Mouse (Mus musculus): ENCODE results near the gene Cwc27.

Gene Cwc27

GRCm38 (mm10) chr13:104816635-104817571 lies at the start of gene Cwc27:
Gene Cwc27, minus strand, starts transcription at chr13:104817142.
- DNase-seq (ENCODE audit: low read depth, low spot score), result peak; percentile 66

GRCm38 (mm10) chr13:104866726-104867125 lies 49.8 kb upstream of the Cwc27 start:
- DNase-seq (ENCODE audit: low read depth, low spot score), result no peak

DNA sequence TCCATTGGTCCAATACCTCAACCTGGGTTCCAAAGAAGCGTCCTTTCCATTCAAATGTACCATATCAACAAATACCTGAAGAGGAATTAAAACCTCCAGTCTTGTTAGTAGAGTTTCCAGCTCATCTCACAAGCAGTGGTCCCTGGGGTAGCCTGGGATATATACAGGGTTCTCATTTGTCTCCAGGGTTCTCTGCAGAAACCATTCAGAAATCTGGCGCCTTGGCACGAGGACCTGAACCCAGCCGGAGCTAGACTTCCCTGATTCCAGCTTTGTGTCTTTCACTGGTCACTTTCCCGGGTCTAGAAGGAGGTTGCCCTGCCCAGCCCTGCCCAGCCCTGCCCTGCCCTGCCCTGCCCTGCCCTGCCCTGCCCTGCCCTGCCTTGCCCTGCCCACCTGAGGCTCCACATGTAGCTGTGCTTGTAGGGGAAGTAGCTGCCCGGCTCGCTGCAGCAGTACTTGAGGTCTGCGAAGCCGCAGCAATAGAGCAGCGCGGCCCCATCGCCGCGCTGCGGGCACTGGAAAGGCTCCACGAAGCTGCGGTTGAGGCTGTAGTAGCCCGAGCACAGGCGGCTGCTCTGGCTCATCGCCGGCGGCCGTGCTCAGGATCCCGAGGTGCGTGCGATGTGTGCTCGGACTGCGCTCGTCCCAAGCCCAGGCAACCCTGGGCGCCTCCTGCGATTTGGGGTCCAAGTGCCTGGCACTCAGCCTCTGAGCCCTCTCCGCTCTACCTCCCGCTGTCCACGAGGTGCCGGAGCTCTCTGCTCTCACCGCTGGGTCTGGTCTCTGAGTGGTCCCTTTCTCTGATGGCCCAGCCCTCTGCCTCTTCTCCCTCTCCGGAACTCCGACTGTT lies 46.4 kb upstream of the Cwc27 start, which contains the start of gene Shisal2b:
Shisal2b (minus strand) TSS at position 767 of the 853 bp plus-strand sequence.
- DNase-seq (ENCODE audit: low read depth, low spot score), result peak; percentile 11

- DNase-seq (ENCODE audit: low read depth, low spot score), result no peak
These were observed 36.7 kb upstream of the Cwc27 start for GRCm38 (mm10) chr13:104853645-104854044.

DNA sequence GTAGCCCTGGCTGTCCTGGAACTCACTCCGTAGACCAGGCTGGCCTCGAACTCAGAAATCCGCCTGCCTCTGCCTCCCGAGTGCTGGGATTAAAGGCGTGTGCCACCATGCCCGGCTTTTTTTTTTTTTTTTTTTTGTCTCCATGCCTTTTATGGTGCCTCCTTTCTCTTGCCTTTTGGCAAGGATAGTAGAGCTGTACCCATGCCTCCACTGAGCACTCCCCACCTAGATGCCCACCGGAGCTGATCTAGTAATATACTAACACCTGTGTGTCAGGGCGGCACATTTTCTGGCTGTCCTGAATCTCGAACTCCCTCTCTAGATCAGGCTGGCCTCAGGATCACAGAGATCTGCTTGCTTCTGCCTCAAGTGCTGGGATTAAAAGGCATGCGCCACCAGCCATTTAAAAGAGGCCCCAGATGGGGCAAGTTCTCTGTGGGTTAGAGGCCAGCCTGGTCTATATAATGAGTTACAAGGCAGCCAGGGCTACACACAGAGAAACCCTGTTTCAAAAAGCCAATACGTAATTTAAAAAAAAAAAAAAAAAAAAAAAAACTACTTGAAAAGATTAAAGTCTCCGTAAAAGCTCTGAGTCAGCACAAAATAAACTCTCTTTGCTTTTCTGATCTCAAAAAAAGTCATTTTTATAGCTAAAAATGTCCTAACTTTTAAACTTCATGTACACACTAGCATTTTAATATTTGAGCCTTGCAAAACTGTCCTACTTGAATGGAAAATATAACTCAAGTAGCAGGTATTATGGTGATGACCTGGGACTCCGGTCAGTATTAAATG lies 26.6 kb upstream of the Cwc27 start:
- DNase-seq (ENCODE audit: low read depth, low spot score), result no peak

GRCm38 (mm10) chr13:104841937-104842336 lies 25.0 kb upstream of the Cwc27 start:
- no peak for DNase-seq (ENCODE audit: low read depth, low spot score)

GRCm38 (mm10) chr13:104837628-104838027 lies 20.7 kb upstream of the Cwc27 start:
- no peak for DNase-seq (ENCODE audit: low read depth, low spot score)

- DNase-seq (ENCODE audit: low read depth, low spot score), result no peak
These were observed 15.9 kb upstream of the Cwc27 start for GRCm38 (mm10) chr13:104832811-104833210.

- DNase-seq (ENCODE audit: low read depth, low spot score), result no peak
These were observed 8.5 kb upstream of the Cwc27 start for GRCm38 (mm10) chr13:104825470-104825869.

DNA sequence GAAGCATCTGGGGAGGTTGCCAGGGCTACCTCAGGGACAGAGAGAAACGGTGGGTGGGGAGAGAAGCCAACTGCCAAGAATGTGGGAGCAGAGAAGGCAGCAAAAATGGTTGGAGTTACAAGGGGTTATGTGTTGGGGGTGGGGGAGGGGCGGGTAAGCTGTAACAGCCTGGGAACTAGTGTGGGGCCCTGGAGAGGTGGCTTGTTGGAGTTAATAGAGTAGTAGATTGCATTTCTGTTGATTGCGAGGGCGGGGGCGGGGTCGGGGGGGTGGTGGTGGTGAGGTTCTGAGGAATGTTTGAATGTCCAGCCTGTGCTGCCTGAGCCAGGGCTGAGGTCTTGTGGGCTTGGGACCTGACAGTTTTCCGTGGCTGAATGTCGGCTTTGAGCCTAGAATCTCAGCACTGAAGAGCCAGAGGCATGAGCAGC lies 5.5 kb upstream of the Cwc27 start:
- no peak for DNase-seq (ENCODE audit: low read depth, low spot score)

- DNase-seq (ENCODE audit: low read depth, low spot score), result no peak
These were observed 5.0 kb upstream of the Cwc27 start for GRCm38 (mm10) chr13:104821908-104822307.

DNA sequence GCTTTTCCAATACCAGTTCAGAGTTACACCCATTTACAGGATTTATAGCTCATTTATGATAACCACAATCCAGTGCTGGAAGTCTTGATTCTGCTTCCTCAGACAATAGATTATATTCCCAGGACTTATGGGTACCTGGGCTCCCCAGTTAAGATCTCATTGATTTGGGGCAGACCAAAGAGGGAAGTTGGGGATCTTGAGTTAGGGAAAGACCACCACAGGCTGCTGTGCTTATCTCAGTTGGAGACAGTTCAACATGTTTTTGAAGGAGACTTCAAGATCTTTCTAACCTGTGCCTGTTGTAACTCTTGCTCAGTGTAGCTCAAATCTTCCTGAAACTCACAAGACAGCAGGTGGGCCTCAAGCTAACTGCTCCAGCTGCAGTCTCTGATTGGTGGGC lies 4.2 kb upstream of the Cwc27 start:
- no peak for DNase-seq (ENCODE audit: low read depth, low spot score)

- DNase-seq (ENCODE audit: low read depth, low spot score), result no peak
These were observed 754 bp upstream of the Cwc27 start for GRCm38 (mm10) chr13:104817696-104818095.

DNA sequence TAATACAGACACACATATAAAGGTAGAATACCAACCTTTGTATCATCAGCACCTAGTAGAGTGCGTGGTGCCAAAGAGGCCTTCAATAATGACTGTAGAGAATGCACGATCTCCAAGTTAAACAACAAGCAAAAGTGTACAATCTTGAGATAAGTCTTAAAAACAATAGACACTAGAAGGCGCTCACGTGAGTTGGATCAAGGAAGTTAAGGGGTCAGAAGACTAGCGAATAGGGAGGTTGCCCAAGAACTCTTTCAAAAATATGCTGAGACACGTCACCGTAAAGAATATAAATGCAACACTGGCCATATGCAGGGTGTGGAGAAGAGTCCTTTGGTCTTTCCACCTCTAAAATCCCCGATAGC lies 690 bp downstream of the Cwc27 start:
- no peak for DNase-seq (ENCODE audit: low read depth, low spot score)

DNA sequence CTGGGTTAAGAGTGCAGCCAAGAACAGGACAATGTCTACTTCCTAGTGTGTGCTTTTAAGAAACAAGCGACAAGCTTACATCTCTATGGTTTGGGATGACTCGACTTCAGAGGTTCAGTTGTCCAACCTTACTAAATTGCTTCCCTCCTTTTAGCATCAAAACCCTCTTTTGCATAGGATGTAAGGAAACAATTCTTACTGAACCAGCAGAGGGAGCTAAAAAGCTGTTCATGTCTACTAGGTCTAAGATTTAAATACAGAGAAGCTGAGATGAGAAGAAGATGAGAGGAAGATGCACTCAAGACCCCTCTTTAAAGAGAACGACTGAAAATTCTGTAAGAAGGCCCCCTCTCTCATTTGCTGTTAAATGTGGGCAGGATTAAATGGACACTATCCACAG lies 11.3 kb downstream of the Cwc27 start:
- no peak for DNase-seq (ENCODE audit: low read depth, low spot score)

DNA sequence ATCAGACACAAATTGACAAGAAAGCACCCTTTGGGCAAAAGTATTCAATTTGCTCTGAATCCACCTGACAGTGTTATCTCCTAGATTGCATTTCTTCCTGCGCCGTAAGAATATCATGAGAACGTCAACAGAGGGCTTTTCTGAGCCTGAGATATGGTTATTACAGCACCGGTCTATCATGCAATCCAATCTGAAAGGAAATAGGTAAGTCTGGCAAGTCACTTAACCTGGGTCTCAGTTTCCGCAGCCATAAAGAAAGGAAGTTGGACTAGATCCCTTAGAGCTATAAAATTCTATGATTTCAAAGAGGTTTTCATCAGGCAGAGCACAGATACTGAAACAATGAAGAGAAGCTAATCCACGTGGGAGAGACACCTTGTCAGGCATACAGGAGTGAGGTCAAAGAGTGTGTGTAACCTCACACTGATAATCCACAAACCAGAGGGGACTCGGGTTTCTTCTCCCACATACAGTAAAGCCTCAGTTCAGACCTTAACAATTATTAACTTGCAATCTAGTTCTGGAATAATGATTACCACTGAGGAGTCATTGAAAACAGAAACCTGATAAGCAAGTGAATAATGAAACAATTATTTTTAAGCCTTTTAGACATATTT lies 17.3 kb downstream of the Cwc27 start:
- DNase-seq (ENCODE audit: low read depth, low spot score), result no peak

DNA sequence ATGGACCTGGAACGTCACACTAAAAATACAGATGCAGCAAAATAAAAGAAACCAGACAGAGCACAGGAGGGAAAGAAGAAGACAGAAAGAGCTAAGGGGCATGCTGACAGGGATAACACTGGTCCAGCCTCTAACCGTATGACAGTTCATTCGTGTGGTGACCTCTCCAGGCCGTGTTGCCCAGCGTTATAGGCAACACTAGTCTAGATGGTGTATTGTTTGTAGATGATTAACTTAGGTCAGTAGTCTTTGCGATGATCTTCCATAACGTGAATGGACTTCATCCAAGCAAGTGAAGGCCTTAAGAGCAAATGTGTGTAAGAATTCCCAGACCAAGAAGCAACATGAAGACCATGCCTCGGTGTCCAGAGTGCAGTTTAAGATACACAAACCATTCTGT lies 17.9 kb downstream of the Cwc27 start:
- DNase-seq (ENCODE audit: low read depth, low spot score), result no peak

DNA sequence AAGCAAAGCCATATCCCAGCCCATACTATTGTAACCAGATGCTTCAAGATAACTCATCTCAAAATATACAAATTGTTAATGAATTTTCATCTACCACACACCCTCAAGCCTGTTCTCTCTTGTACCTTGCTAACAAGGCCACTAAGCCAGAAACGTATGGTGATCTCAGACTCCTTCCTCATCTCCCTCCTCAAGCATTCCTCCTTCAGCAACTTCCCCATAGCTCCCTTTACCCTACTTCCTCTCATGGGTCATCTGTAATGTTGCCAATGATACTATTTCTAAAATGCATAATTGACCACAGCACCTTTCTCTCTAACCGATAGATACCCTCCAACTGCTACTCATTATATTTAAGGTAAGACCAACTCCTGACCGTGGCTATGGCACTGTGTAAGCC lies 22.5 kb downstream of the Cwc27 start:
- no peak for DNase-seq (ENCODE audit: low read depth, low spot score)

- DNase-seq (ENCODE audit: low read depth, low spot score), result no peak
These were observed 24.8 kb downstream of the Cwc27 start, which contains the start of gene Srek1ip1 for GRCm38 (mm10) chr13:104792184-104792583. Gene Srek1ip1, plus strand, starts transcription at chr13:104792484.

GRCm38 (mm10) chr13:104789663-104790062 lies 27.3 kb downstream of the Cwc27 start:
- DNase-seq (ENCODE audit: low read depth, low spot score), result no peak

DNA sequence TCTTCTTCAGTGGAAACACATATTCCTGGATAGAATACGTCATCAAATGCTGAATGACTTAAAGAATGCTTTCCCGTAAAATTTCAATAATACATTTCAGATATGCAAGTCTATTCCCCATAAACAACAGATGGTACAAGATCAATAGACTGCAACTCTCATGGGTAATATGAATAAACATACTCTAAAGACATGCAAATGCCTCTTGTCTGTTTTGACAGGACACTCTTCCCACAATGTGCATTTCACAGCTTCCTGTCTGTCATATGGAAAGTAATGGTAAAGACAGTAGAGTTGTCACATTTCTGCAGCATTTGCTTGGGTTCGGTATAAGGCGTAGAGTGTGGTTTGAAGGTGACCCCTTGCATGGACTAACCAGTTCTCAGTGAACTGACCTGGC lies 29.7 kb downstream of the Cwc27 start:
- DNase-seq (ENCODE audit: low read depth, low spot score), result no peak
